Mouse (Mus musculus): Measurements from ENCODE around the gene Bend5.
A peak's percentile ranks its signal among the peaks of the same experiment; 100 is the strongest.

Gene Bend5

GRCm38 (mm10) chr4:111486187-111486586 is 71.4 kb downstream of the Bend5 start:
- no peak for DNase-seq (ENCODE audit: low spot score)

GRCm38 (mm10) chr4:111487233-111487843 is 72.5 kb downstream of the Bend5 start:
- DNase-seq (ENCODE audit: low spot score) = no peak

GRCm38 (mm10) chr4:111493750-111494404 is 79.1 kb downstream of the Bend5 start:
- DNase-seq (ENCODE audit: low spot score) = no peak

GRCm38 (mm10) chr4:111495949-111496348 is 81.1 kb downstream of the Bend5 start:
- DNase-seq (ENCODE audit: low spot score) = peak; percentile 58

- no peak for DNase-seq (ENCODE audit: low spot score)
Observed at GRCm38 (mm10) chr4:111498751-111499150, 83.9 kb downstream of the Bend5 start.

- DNase-seq (ENCODE audit: low spot score) = no peak
Observed at GRCm38 (mm10) chr4:111501441-111501840, 86.6 kb downstream of the Bend5 start.

- DNase-seq (ENCODE audit: low spot score) = no peak
Observed at GRCm38 (mm10) chr4:111502965-111503727, 88.3 kb downstream of the Bend5 start.

GRCm38 (mm10) chr4:111504952-111505351 is 90.1 kb downstream of the Bend5 start:
- DNase-seq (ENCODE audit: low spot score) = no peak
